Mouse (Mus musculus): ENCODE data around the gene OR5BS1P. TPM values are rescaled to one million over a fixed set of nuclear protein-coding genes. Genes with fewer than 3 reads are reported as not detected.
"Not testable (repeated sequence)": the region's sequence is repeated elsewhere in the genome, so short reads cannot be mapped to it uniquely, and the experiment has no call there.

OR5BS1P gene
- polyA plus RNA-seq (2012; ENCODE audit: insufficient read depth, insufficient read length, missing spikeins) = not detected in 2 replicates

DNA sequence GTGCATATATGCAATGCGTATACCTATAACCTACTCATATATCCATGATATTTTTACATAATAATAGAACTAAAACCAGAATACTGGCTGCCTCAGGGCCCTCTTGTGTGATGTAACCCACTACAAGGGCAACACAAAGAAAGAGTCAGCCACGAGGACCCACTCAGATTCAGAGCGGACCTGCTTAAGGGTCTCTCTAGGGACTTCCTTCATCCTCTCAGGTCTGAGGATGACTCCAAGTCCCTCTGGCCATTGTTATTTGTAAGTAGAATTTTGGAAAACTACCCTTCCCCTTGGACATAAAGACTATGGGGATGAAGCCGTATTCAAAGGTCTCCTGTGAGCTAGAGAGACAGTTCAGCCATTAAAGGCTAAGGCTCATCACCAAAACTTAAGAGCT lies at the start of gene OR5BS1P:
TSS of gene OR5BS1P (plus strand) at position 301 of the 400 bp plus-strand sequence.
- Histone ChIP-seq H3K4me3 (ENCODE audit: insufficient read depth, low read depth, low read length) (no peak within 1 kb of the TSS), H3K4me1 (ENCODE audit: control insufficient read depth, insufficient read depth, insufficient read length, low read length) (no peaks in the 10 kb centered on the region), H3K27ac (replicated peaks; ENCODE audit: low read depth, low read length) (no peak within 1 kb of the TSS)

- H3K4me1 ChIP-seq (ENCODE audit: control insufficient read depth, insufficient read depth, insufficient read length, low read length) = no peaks in the 10 kb centered on the region
- H3K27ac ChIP-seq (replicated peaks; ENCODE audit: low read depth, low read length) = no peak overlapping the region
- no peak overlapping the region for H3K4me3 ChIP-seq (ENCODE audit: insufficient read depth, low read depth, low read length)
Observed at GRCm38 (mm10) chr15:98420897-98421296, 48.8 kb upstream of the OR5BS1P start.

DNA sequence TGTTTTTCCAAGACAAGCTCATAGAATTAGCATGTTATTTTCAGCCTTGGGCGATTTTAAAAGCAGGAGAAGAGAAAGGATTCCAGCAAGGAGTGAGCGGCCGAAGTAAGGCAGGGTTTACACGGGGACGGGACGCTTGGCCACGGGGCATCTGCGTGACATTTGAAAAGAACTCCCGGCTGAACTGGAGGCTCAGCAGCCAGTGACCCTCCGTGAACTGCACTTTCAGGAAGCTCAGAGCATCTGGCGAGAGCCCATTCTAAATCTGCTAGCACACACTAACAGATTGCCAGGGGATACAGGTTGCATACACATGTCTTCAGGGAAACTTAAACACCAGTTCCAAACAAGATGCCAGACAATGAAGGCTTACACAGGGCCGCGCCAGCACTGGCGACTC lies 45.4 kb upstream of the OR5BS1P start:
- Histone ChIP-seq H3K27ac (replicated peaks; ENCODE audit: low read depth, low read length) (no peak overlapping the region), H3K4me3 (ENCODE audit: insufficient read depth, low read depth, low read length) (no peak overlapping the region), H3K4me1 (ENCODE audit: control insufficient read depth, insufficient read depth, insufficient read length, low read length) (no peaks in the 10 kb centered on the region)

GRCm38 (mm10) chr15:98424753-98425152 lies 44.9 kb upstream of the OR5BS1P start:
- no peak overlapping the region for H3K27ac ChIP-seq (replicated peaks; ENCODE audit: low read depth, low read length)
- no peaks in the 10 kb centered on the region for H3K4me1 ChIP-seq (ENCODE audit: control insufficient read depth, insufficient read depth, insufficient read length, low read length)
- H3K4me3 ChIP-seq (ENCODE audit: insufficient read depth, low read depth, low read length) = no peak overlapping the region

DNA sequence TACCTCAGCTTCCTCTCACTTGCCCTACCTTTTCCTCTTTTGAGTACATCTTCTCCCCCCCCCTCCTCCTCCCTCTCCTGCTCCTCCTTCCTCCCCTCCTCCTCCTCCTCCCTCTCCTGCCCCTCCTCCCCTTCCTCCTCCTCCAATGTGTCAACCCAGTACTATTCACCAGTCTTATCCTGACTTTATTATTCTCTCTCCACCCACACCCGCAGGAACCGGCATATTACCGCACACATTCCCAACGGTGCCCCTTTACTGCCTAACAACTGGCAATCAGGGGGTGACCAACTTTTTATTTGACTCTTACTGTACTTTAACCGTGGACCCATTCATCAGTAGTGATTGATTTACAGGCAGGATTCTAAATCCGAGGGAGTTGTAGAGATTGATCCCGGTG lies 44.5 kb upstream of the OR5BS1P start:
- no peak overlapping the region for H3K4me3 ChIP-seq (ENCODE audit: insufficient read depth, low read depth, low read length)
- H3K27ac ChIP-seq (replicated peaks; ENCODE audit: low read depth, low read length) = no peak overlapping the region
- no peaks in the 10 kb centered on the region for H3K4me1 ChIP-seq (ENCODE audit: control insufficient read depth, insufficient read depth, insufficient read length, low read length)

DNA sequence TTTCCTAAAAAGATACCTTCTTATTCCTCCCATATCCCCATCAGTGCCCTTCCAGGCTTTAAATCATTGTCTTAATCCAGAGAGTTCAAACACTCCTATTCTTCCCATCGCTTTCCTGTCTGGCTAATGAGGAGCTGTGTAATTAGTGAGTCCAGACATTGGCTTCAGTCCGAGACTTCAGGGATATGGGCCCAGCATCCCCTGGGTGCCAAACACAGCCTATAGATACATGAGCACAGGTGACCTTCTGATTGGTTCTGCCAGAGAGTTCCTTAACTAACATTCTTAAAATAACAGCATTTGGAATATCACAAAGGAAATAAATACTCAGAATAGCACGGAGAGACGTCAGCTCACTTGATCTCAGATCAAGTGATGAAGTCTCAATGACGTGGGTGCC lies 38.8 kb upstream of the OR5BS1P start, which contains the start of gene Olfr282:
TSS of gene Olfr282 (plus strand) at position 301 of the 400 bp plus-strand sequence.
- not testable (repeated sequence) for H3K4me3 ChIP-seq (ENCODE audit: insufficient read depth, low read depth, low read length); H3K4me1 ChIP-seq (ENCODE audit: control insufficient read depth, insufficient read depth, insufficient read length, low read length); H3K27ac ChIP-seq (replicated peaks; ENCODE audit: low read depth, low read length)

GRCm38 (mm10) chr15:98444561-98444960 lies 25.1 kb upstream of the OR5BS1P start:
- Histone ChIP-seq H3K4me3 (ENCODE audit: insufficient read depth, low read depth, low read length) (no peak overlapping the region), H3K27ac (replicated peaks; ENCODE audit: low read depth, low read length) (no peak overlapping the region), H3K4me1 (ENCODE audit: control insufficient read depth, insufficient read depth, insufficient read length, low read length) (peaks cover 2% of the 10 kb centered on the region; the same call in 1 of the 2 replicates)

DNA sequence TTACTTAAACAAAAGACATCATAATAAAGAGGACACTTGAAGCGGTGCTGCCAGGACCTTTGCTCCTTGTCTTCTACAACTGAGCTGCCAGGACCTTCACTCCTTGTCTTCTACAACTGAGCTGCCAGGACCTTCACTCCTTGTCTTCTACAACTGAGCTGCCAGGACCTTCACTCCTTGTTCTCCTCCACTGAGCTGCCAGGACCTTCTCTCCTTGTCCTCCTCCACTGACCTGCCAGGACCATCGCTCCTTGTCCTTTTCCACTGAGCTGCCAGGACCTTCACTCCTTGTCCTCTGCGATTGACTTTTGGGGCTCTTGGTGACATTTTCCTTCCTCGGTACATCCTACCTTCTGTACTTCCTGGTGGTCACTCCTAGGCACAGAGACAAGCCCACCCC lies 21.2 kb upstream of the OR5BS1P start:
- no peak overlapping the region for H3K27ac ChIP-seq (replicated peaks; ENCODE audit: low read depth, low read length)
- H3K4me3 ChIP-seq (ENCODE audit: insufficient read depth, low read depth, low read length) = 0 out of 2 replicates have a peak overlapping the region, but pooled peaks have one; percentile 7

GRCm38 (mm10) chr15:98452288-98452687 lies 17.4 kb upstream of the OR5BS1P start, which contains the start of gene Olfr281:
Gene Olfr281 (plus strand): TSS chr15:98452588.
- 0 out of 2 replicates have a peak, but pooled peaks cover 2% of the 10 kb centered on the region for H3K4me1 ChIP-seq (ENCODE audit: control insufficient read depth, insufficient read depth, insufficient read length, low read length)
- no peak within 1 kb of the TSS for H3K27ac ChIP-seq (replicated peaks; ENCODE audit: low read depth, low read length)
- no peak within 1 kb of the TSS for H3K4me3 ChIP-seq (ENCODE audit: insufficient read depth, low read depth, low read length)

More for the DNA sequence above, 21.2 kb upstream of the OR5BS1P start:
- peaks cover 2% of the 10 kb centered on the region; the same call in 1 of the 2 replicates for H3K4me1 ChIP-seq (ENCODE audit: control insufficient read depth, insufficient read depth, insufficient read length, low read length)

DNA sequence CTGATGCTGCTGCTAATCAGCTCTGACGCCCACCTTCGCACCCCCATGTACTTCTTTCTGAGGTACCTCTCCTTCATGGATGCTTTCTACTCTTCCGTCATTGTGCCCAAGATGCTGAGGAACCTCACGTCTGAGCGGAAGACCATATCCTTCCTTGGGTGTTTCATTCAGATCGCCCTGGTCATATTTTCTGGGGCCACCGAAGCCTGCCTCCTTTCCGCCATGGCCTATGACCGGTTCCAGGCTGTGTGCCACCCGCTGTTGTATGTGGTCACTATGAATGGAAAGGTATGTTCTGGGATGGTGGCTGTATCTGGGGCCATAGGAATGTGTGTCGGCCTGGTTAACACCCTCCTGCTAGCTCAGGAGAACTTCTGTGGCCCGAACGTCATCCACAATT lies 1.8 kb downstream of the OR5BS1P start:
- Histone ChIP-seq H3K4me3 (ENCODE audit: insufficient read depth, low read depth, low read length) (no peak overlapping the region), H3K27ac (replicated peaks; ENCODE audit: low read depth, low read length) (no peak overlapping the region), H3K4me1 (ENCODE audit: control insufficient read depth, insufficient read depth, insufficient read length, low read length) (no peaks in the 10 kb centered on the region)

GRCm38 (mm10) chr15:98474958-98475357 lies 5.3 kb downstream of the OR5BS1P start:
- Histone ChIP-seq H3K27ac (replicated peaks; ENCODE audit: low read depth, low read length) (no peak overlapping the region), H3K4me1 (ENCODE audit: control insufficient read depth, insufficient read depth, insufficient read length, low read length) (no peaks in the 10 kb centered on the region), H3K4me3 (ENCODE audit: insufficient read depth, low read depth, low read length) (no peak overlapping the region)

DNA sequence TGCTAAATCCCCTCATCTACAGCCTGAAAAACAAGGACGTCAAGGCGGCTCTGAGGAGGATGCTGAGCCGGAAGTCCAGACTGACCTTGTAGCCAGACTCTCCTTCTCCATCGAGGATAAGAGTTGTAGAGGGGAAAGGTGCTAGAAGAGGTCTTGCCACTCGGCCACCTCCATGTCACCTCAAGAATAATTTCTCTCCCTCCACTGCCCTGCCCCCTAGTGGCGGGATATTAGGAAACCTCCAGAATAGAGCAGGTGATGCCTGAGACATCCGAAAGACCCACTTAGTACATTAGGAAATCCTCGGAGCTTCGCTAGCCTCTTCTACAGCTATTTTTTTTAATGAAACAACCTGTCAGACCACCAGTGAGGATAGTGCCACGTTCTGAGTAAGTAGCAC lies 5.7 kb downstream of the OR5BS1P start:
- H3K27ac ChIP-seq (replicated peaks; ENCODE audit: low read depth, low read length) = no peak overlapping the region
- H3K4me1 ChIP-seq (ENCODE audit: control insufficient read depth, insufficient read depth, insufficient read length, low read length) = no peaks in the 10 kb centered on the region
- no peak overlapping the region for H3K4me3 ChIP-seq (ENCODE audit: insufficient read depth, low read depth, low read length)

GRCm38 (mm10) chr15:98476281-98476680 lies 6.6 kb downstream of the OR5BS1P start:
- no peak overlapping the region for H3K4me3 ChIP-seq (ENCODE audit: insufficient read depth, low read depth, low read length)
- H3K4me1 ChIP-seq (ENCODE audit: control insufficient read depth, insufficient read depth, insufficient read length, low read length) = no peaks in the 10 kb centered on the region; the same call in 1 of the 2 replicates
- H3K27ac ChIP-seq (replicated peaks; ENCODE audit: low read depth, low read length) = no peak overlapping the region

- H3K4me1 ChIP-seq (ENCODE audit: control insufficient read depth, insufficient read depth, insufficient read length, low read length) = peaks cover 10% of the 10 kb centered on the region; the same call in 1 of the 2 replicates
- H3K27ac ChIP-seq (replicated peaks; ENCODE audit: low read depth, low read length) = no peak overlapping the region
- no peak overlapping the region for H3K4me3 ChIP-seq (ENCODE audit: insufficient read depth, low read depth, low read length)
Observed at GRCm38 (mm10) chr15:98479568-98480102, 9.9 kb downstream of the OR5BS1P start.

DNA sequence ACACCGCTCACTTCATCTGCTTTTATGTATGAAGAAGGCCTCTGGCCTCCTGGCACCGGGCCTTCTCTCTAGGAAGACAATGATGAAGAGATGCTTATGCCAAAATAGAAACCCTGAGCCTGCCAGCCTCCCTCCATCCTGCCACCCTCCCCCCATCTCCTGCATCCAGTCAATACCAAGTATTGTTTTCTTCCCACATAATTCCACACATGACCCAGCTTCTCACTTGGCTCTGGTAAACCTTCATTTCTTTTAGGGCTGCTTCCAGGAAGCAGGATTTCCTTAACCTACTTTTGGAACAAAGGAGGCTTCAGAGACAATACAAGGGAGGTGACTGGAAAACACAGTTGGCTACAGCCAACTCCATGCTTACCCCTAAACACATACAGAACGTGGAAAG lies 13.0 kb downstream of the OR5BS1P start, which contains the start of gene Lalba:
TSS of gene Lalba (minus strand) at position 21 of the 400 bp plus-strand sequence.
- Histone ChIP-seq H3K4me1 (ENCODE audit: control insufficient read depth, insufficient read depth, insufficient read length, low read length) (peaks cover 10% of the 10 kb centered on the region; the same call in 1 of the 2 replicates), H3K4me3 (ENCODE audit: insufficient read depth, low read depth, low read length) (no peak within 1 kb of the TSS), H3K27ac (replicated peaks; ENCODE audit: low read depth, low read length) (peak within 1 kb of the TSS; percentile 98)
